Mouse (Mus musculus): ENCODE results near the gene Zfp446.

Gene Zfp446

DNA sequence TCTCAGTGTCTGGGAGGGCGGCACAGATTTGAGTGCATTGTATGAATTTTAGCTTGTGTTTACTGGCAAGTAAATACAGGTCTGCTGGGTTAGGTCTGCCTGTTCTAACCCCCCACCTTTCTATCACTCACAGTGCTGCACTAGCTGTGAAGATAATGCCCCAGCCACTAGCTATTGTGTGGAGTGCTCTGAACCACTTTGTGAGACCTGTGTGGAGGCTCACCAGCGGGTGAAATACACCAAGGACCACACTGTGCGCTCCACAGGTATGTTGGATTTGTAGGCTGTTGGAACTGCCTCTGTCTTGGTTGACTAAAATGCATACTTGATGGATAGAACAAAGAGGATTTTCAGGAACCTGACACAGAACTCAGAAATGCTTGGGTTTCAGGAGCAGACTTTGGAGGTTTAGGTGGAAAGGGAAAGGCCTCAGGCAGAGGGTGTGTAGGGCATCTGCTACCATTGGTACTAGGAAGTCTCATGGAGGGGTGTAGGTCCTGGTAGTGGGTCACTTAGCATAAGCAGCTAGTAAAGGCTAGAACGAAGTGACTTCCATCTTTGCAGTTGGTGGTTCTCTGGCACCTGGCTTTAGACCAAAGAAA lies 48.0 kb downstream of the Zfp446 start:
- no peak for DNase-seq

DNA sequence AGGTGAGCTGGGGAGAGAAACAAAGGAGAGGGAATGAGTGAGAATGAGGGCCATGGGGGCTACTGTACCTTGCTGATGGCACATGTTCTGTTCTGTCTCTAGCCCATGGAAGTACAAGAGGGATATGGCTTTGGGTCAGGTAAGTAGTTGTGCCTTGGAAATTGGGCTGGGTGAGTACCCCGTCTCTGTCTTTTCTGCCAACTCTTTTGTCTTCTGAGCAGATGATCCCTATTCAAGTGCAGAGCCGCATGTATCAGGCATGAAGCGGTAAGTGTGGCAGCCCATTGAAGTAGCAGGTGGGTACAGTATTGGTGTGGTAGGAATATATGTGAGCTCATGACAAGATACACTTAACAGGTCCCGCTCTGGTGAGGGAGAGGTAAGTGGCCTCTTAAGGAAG lies 51.3 kb downstream of the Zfp446 start:
- DNase-seq, result no peak

DNA sequence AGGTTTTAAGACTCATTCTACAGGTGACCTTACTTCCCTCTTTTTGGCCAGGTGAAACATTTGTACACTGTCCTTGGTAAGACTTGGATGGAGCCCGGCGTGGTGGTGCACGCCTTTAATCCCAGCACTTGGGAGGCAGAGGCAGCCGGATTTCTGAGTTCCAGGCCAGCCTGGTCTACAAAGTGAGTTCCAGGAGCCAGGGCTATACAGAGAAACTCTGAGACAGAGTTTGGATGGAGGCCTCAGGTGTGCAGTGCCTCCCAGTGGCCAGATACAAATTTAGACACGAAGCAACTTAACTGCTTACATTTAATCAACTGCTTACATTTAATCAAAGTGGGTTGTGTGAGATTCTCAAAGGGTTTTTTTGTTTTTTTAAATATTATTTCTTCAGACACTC lies 53.4 kb downstream of the Zfp446 start:
- peak; percentile 51 for DNase-seq

DNA sequence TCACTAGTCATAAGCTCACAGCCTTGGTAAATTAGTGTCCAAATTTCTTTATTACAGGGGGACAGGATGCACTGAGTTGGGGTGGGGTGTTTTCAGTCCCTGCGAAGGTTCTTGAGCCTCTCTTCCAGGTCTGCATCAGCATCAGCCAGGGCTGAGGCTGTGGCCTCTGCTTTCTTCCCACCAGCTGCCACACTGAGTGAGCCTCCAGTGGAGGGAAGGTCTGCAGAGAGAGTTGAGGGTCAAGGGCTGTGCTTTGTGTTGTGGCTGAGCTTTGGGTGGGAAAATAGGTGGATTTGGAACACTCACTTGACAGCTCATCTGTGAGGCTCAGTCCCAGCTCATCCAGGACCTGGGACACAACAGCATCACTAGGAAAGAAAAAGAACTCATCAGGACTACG lies 54.3 kb downstream of the Zfp446 start:
- no peak for DNase-seq

DNA sequence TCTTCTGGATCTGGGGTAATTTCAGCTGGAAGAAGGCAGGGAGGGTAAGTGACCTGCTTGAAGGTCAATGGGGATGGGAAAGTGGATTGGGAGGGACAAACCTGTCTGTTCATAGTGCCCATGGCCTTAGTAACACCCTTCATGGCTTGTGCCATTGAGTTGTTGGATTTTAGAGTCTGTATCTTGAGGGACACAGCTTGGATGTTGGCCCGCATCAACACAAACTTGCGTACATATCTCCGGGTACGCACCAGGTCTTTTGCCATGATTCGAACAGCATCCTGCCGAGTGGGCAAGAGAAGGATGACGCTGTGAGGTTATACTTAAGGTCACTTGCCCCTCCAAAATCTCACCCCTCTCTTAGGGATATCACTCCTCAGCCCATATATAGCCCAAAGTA lies 54.9 kb downstream of the Zfp446 start:
- no peak for DNase-seq

DNA sequence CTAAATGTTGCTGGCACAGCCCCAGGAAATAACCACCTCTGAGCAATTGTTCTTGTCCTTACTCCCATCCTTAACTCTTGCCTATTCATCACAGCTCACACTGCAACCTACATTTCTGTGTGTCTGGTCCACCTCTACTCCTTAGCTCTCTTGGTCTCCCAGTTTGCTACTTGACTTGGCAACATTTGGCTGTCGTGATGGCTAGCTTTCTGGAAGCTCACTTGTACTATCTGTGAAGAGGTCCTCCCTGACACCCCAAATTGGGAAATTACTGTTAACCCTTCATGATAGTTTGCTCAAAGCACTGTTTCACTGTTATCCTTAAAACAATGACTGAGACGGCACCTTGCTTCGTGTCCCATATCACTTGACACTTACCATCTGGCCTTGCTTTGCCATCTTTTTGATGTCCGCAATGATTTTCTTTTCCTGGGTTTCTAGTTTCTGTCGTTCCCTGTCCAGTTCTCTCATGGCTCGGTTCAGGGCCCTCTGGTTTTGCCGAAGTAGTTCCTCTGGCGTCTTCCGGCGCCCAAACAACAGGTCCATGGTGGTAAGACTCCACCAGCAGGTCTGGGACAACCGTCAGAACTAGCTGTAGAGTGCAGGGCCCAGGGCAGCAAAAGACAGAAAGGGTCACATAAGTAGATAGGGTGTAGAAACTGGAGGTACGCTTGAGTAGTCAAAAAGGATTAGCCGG lies 56.0 kb downstream of the Zfp446 start:
- no peak for DNase-seq

DNA sequence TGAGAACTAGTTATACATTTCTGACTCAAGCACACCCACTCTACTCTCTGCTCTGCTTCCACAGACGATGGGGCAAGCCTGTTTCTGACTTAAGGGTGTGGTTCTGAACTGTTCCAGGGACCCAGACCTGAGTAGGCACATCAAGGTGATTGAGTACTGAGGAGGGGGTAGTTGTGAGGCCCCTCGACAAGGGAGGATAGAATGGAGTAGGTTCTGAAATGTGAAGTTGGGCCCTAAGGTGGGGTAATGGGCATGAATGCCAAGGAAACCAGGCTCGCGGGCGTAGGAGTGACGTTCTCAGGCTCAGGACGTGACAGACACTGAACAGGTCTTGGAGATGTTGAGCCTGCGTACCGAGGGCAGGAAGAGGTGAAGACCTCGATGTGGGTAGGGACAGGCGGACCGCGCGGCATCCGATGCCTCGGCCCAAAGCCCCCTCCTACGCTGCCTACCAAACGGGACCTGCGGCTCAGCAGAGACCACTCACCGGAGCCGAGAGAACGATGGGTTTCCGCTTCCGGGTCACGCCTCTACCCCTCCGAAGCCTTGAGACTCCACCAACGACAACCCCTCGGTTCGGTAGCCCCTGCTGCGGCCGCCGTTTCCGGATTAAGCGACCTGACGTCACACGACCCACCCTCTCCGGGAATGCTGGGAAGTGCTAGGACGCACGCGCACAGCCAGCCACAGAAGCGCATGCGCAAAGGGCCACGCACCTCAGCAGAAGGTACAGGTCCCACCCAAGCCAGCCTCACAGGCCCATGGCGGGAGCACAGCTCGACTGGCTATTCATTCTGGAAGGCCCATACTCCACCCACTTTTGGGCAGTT lies 56.7 kb downstream of the Zfp446 start, which contains the start of gene Chmp2a:
Gene Chmp2a (minus strand): TSS at position 660 of the 830 bp plus-strand sequence.
- DNase-seq, result peak; percentile 98
